Mouse (Mus musculus): ENCODE measurements around the gene 2810004N23Rik. TPM values are rescaled to one million over a fixed set of nuclear protein-coding genes. Genes with fewer than 3 reads are reported as not detected.

The 2810004N23Rik gene
- polyA plus RNA-seq (2011; ENCODE audit: insufficient read depth, insufficient read length, low replicate concordance, missing spikeins), result 12.8 and 22.0 TPM in 2 replicates

DNA sequence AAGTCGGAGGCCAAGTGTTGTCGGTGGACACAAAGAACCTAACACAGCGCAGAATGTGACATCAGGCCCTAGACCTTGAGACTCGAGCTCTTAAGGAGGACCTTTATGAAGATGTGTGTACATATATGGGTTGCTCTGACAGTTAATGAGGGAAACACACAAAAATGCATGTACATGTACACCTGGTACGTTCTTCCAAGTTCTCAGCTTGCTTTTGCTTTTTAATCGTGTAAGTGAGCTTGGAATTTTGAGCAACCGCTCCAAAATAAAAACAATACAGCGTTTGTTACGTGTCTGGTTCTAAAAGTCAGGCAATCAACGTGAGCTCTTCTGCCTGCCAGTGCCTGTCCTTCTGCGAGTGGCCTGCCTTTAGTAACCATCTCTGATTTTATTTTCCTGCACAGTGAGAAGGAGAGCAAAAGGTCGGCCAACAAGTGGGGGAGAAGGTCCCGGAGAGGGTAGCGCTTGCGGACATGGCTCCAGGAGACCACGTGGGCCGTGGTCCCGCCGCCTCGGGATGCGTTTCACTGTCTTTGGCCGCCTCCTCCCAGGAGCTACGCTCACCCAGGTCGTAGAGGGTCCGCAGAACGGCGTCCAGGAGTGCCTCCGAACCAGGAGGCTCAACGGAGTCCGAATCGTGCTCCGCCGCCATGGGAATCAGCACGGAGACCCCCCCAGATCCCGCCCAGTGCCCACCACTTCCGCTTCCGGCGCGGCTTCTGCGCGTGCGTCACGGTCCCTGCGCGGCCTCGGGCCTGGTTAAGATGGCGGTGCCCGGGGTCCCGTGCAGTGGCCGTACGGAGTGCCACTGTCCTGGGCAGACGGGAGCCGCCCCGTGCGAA is at the start of gene 2810004N23Rik, which contains the start of gene Gnpat:
Gene 2810004N23Rik (minus strand): TSS at position 800 of the 842 bp plus-strand sequence.
Gene Gnpat (plus strand): TSS at position 713 of the 842 bp plus-strand sequence.
- under 1% methylated on average over 55 of the region's 55 CpGs for WGBS
- H3K27ac ChIP-seq (ENCODE audit: control insufficient read depth, insufficient read depth, low read depth, low read length, poor library complexity), result peak within 1 kb of the TSS; percentile 91
- TF ChIP-seq POLR2A (IDR thresholded peaks at IDR 0.05; ENCODE audit: borderline replicate concordance, control insufficient read depth, low read depth, low read length) (peak; percentile 87; the same call in 1 of the 2 replicates), CTCF (IDR thresholded peaks at IDR 0.05; ENCODE audit: control insufficient read depth, insufficient read depth, low read length) (no peak)
- H3K4me3 ChIP-seq (replicated peaks; ENCODE audit: control insufficient read depth, low read depth, low read length), result peak within 1 kb of the TSS; percentile 99
- H3K4me1 ChIP-seq (ENCODE audit: control insufficient read depth, insufficient read depth, low read length), result peaks cover 4% of the 10 kb centered on the region

DNA sequence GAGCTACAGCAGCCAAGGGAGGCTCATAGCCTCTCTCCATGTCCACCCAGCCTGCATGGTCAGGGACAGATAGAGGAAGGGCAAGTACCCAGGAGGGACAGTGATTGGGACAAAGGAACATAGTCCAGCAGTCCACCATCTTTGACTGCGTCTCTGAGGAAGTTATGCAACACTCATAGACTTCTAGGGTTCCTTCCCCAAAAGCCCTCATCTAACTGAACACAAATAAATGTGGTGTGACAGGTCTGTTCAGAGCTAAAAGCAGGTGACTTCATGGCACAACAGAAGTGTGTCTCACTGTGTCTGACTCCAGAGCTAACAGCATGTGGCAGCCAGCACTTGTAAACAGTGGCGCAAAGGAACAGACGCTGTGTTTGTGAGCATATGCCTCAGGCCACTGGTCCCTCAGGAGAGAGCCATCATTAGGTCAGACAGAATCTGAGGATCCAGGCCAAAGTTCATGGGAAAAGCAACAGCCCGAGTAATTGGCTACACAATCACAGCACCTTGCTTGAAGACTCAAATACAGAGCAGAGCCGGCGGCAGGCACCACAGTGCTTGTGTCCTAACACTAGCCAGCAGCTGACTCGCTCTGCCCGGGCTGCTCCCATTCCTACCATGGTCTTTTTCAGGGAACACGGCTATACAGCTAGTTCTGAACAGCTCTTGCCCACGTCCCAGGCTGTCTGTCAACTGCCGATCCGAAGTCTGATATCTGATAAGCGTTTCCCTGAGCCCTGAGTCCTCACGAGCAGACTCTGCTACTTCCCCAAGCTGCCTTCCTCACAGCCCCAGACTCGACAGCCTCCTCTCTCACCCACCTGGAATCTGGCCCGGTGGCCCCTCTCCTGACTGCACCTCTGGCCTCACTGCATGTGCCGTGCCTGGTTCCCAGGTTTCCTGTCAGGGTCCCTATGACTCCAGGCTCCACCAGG is 49.3 kb upstream of the 2810004N23Rik start:
- WGBS, result 42% methylated on average over 17 of the region's 17 CpGs
- TF ChIP-seq CTCF (IDR thresholded peaks at IDR 0.05; ENCODE audit: control insufficient read depth, insufficient read depth, low read length) (no peak), POLR2A (IDR thresholded peaks at IDR 0.05; ENCODE audit: borderline replicate concordance, control insufficient read depth, low read depth, low read length) (no peak)
- Histone ChIP-seq H3K4me3 (replicated peaks; ENCODE audit: control insufficient read depth, low read depth, low read length) (no peak overlapping the region), H3K4me1 (ENCODE audit: control insufficient read depth, insufficient read depth, low read length) (peaks cover 4% of the 10 kb centered on the region), H3K27ac (ENCODE audit: control insufficient read depth, insufficient read depth, low read depth, low read length, poor library complexity) (no peak overlapping the region; the same call in 1 of the 2 replicates)

DNA sequence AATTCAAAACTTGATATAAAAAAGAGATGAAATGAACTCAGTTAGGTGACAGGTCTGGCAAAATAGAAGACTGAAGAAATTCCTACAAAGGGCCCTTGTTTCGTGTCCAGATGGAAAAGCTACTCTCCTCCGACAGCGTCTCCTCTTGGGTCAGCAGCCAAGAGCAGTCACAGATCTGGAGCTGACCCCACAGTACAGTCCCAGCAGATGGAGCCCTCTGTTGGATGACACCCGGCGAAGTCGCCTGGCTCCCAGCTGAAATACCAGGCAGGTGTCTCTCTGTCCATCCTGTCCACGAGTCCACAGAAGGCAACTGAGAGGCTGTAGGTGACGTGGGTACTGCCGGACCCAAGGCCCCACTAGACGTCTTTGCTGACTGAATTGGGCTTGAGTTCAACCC is 47.4 kb upstream of the 2810004N23Rik start:
- TF ChIP-seq CTCF (IDR thresholded peaks at IDR 0.05; ENCODE audit: control insufficient read depth, insufficient read depth, low read length) (no peak), POLR2A (IDR thresholded peaks at IDR 0.05; ENCODE audit: borderline replicate concordance, control insufficient read depth, low read depth, low read length) (no peak)
- Histone ChIP-seq H3K27ac (ENCODE audit: control insufficient read depth, insufficient read depth, low read depth, low read length, poor library complexity) (no peak overlapping the region), H3K4me3 (replicated peaks; ENCODE audit: control insufficient read depth, low read depth, low read length) (no peak overlapping the region), H3K4me1 (ENCODE audit: control insufficient read depth, insufficient read depth, low read length) (peaks cover 4% of the 10 kb centered on the region)
- 88% methylated on average over 10 of the region's 10 CpGs for WGBS

DNA sequence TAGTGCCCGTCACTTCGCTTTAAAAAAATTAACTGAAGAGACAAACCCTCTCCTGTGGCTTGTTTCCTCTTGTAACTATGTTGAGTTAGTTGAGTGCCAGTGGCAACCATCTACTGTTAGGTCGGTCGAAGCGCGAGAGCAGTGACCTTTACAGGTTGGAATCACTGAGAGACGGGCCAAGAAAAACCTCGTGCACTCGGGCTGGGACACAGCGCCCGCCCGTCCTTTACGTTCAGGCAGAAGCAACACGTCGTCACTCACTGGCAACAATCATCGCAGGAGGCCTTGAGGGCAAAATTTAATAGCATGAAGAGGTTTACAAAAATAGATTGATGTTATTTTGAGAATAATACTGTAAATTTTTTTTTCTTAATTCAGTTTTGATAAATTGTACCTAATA is 47.0 kb upstream of the 2810004N23Rik start:
- TF ChIP-seq CTCF (IDR thresholded peaks at IDR 0.05; ENCODE audit: control insufficient read depth, insufficient read depth, low read length) (no peak), POLR2A (IDR thresholded peaks at IDR 0.05; ENCODE audit: borderline replicate concordance, control insufficient read depth, low read depth, low read length) (no peak)
- peaks cover 4% of the 10 kb centered on the region for H3K4me1 ChIP-seq (ENCODE audit: control insufficient read depth, insufficient read depth, low read length)
- no peak overlapping the region for H3K27ac ChIP-seq (ENCODE audit: control insufficient read depth, insufficient read depth, low read depth, low read length, poor library complexity)
- no peak overlapping the region for H3K4me3 ChIP-seq (replicated peaks; ENCODE audit: control insufficient read depth, low read depth, low read length)
- WGBS, result 93% methylated on average over 16 of the region's 16 CpGs

DNA sequence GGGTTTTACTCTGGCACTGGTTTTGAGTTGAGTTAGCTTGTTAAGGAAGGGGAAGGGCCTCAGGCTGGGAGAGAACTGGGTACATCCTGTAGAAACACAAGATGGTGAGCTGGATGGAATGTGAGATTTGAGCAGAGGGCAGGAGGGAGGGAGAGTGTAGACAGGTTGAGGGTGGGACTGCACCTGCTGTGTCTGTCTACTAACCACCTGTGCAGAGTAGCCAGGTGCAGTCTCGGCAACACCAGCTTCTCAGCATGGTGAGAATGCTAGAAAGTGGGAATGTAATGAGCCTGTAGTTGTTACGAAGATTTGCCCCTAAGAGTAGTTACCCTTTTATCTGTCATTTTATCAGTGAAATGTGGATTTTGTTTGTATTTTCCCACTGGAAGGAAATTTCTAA is 42.6 kb upstream of the 2810004N23Rik start:
- no peak overlapping the region for H3K27ac ChIP-seq (ENCODE audit: control insufficient read depth, insufficient read depth, low read depth, low read length, poor library complexity)
- TF ChIP-seq CTCF (IDR thresholded peaks at IDR 0.05; ENCODE audit: control insufficient read depth, insufficient read depth, low read length), result no peak
- no peak for TF ChIP-seq POLR2A (IDR thresholded peaks at IDR 0.05; ENCODE audit: borderline replicate concordance, control insufficient read depth, low read depth, low read length)
- H3K4me3 ChIP-seq (replicated peaks; ENCODE audit: control insufficient read depth, low read depth, low read length), result no peak overlapping the region
- no peaks in the 10 kb centered on the region for H3K4me1 ChIP-seq (ENCODE audit: control insufficient read depth, insufficient read depth, low read length)
- 86% methylated on average over 2 of the region's 2 CpGs for WGBS

DNA sequence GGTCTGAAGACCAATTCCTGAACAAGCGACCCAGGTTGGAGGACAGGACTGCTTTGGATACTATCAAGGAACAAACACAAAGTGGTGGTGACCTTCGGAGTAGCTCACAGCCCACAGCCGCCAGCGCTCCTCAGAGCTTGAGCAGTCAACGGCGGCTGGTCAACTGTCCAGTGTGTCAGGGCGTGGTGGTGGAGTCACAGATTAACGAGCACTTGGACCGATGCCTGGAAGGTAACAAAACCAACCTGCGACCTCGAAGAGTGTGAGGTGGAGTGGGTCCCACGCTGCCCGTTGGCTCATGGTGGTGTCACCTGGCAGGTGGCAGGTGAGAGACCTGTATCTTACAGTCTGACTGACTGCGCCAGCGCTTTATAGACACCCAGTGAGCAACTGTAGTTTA is 40.3 kb upstream of the 2810004N23Rik start:
- no peak overlapping the region for H3K27ac ChIP-seq (ENCODE audit: control insufficient read depth, insufficient read depth, low read depth, low read length, poor library complexity)
- 92% methylated on average over 15 of the region's 15 CpGs for WGBS
- H3K4me3 ChIP-seq (replicated peaks; ENCODE audit: control insufficient read depth, low read depth, low read length), result no peak overlapping the region
- H3K4me1 ChIP-seq (ENCODE audit: control insufficient read depth, insufficient read depth, low read length), result peaks cover 4% of the 10 kb centered on the region; the same call in 1 of the 2 replicates
- TF ChIP-seq POLR2A (IDR thresholded peaks at IDR 0.05; ENCODE audit: borderline replicate concordance, control insufficient read depth, low read depth, low read length), result no peak
- TF ChIP-seq CTCF (IDR thresholded peaks at IDR 0.05; ENCODE audit: control insufficient read depth, insufficient read depth, low read length), result no peak

DNA sequence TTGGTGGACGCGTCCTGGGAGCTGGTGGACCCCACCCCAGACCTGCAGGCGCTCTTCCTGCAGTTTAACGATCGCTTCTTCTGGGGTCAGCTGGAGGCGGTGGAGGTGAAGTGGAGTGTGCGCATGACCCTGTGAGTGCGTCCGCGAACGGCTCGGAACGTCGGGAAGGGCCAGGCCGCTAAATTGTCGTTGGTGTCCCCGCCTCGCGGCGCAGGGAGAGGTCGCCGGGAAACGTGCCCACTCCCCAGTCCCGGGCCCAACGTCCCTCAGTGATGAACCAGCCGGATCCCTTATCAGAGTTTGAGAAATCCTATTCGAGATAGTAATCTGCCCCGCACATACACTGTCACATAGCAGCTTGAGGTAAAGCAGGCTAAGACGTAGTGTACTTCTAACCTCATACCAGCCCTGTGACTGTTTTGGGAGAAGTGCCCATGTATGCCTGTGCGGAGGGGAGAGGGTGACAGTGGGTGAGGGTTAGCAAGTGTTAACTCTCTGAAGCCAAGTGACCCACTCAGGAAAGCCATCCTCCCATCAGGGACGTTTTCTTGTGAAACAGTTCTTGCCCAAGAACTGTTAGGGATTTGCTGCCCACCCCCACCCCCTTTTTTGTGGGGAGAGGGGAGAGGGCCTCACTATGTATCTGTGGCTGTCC is 35.5 kb upstream of the 2810004N23Rik start:
- Histone ChIP-seq H3K4me3 (replicated peaks; ENCODE audit: control insufficient read depth, low read depth, low read length) (peak overlapping the region; percentile 96), H3K4me1 (ENCODE audit: control insufficient read depth, insufficient read depth, low read length) (peaks cover 11% of the 10 kb centered on the region), H3K27ac (ENCODE audit: control insufficient read depth, insufficient read depth, low read depth, low read length, poor library complexity) (peak overlapping the region; percentile 96; the same call in 1 of the 2 replicates)
- TF ChIP-seq CTCF (IDR thresholded peaks at IDR 0.05; ENCODE audit: control insufficient read depth, insufficient read depth, low read length) (no peak), POLR2A (IDR thresholded peaks at IDR 0.05; ENCODE audit: borderline replicate concordance, control insufficient read depth, low read depth, low read length) (no peak)
- 2% methylated on average over 31 of the region's 31 CpGs for WGBS

Data from bone marrow, adult 2 months (tissue).